Mouse (Mus musculus): Measurements from ENCODE around the gene Cyren. TPM values are rescaled to one million over a fixed set of nuclear protein-coding genes. Genes with fewer than 3 reads are reported as not detected.
A peak's percentile ranks its signal among the peaks of the same experiment; 100 is the strongest.

The Cyren gene
- polyA plus RNA-seq, 1 experiment from 2014 or later = 16.4 TPM

DNA sequence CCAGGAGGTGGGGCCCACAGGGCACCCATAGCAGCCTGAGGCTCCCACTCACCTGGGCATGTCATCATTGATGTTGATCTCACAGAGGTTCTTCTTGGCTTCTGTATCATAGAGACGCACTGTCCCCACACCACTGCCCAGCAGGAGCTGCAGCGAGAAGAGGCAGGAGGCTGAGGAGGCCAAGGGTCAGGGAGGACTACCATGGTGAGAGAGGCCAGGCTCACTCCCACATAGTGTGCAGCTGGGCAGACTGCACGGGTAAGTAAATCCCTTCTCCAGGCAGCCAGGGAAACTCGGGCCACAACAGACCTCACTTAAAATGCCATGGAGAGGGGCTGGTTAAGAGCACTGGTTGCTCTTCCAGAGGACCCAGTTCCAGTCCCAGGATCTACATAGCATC, 11.3 kb upstream of the Cyren start:
- 0 out of 2 replicates have a peak overlapping the region, but pooled peaks have one; percentile 5 for H3K27ac ChIP-seq
- H3K9me3 ChIP-seq = no peaks in the 10 kb centered on the region
- H3K4me1 ChIP-seq = peaks cover 18% of the 10 kb centered on the region
- no peaks in the 10 kb centered on the region for H3K27me3 ChIP-seq
- peaks cover 63% of the 10 kb centered on the region for H3K36me3 ChIP-seq (replicated peaks)
- no peak overlapping the region for H3K9ac ChIP-seq
- no peak overlapping the region for H3K4me3 ChIP-seq (replicated peaks)
- H3K4me2 ChIP-seq = no peak overlapping the region
- ATAC-seq (ENCODE audit: low FRiP score) = no peak
- 63% methylated on average over 4 of the region's 4 CpGs for WGBS

DNA sequence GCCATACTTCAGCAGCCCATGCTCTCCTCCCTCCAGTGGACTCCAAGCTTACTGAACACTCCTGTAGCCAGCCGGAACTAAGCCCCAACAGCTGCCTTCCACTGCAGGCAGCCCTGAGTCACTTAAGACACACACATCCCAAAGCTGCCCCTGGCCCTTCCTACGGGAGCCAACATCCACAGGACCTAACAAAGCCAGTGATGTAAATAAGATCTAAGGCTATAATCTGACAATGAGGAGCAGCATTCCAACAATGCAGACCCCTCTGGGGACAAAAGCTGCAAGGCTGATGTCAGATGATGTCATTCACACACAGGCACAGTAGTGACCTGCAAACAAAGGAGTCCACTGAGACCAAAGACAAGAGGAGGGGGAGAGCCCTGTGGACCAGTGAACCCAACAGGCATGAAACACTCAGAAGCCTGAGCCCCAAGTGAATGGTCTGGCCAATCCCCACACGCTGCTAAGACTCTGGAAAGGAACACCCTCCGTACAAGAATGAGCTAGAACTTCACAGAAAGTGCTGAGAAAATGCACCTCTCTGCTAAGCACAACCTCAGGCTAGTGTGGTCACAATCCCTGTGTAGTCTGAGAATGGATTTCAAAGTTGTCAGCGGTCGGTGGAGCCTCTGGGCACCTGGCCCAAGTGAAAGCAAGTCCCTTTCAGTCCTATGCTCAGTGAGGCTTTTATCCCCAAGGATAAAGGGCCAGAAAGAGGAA, 9.4 kb upstream of the Cyren start:
- Histone ChIP-seq H3K9me3 (no peaks in the 10 kb centered on the region), H3K36me3 (replicated peaks) (peaks cover 64% of the 10 kb centered on the region), H3K4me3 (replicated peaks) (no peak overlapping the region), H3K27ac (peak overlapping the region; percentile 70), H3K4me1 (peaks cover 18% of the 10 kb centered on the region), H3K27me3 (no peaks in the 10 kb centered on the region), H3K9ac (no peak overlapping the region), H3K4me2 (no peak overlapping the region)
- WGBS = 20% methylated on average over 6 of the region's 6 CpGs
- peak; percentile 78 for ATAC-seq (ENCODE audit: low FRiP score)

DNA sequence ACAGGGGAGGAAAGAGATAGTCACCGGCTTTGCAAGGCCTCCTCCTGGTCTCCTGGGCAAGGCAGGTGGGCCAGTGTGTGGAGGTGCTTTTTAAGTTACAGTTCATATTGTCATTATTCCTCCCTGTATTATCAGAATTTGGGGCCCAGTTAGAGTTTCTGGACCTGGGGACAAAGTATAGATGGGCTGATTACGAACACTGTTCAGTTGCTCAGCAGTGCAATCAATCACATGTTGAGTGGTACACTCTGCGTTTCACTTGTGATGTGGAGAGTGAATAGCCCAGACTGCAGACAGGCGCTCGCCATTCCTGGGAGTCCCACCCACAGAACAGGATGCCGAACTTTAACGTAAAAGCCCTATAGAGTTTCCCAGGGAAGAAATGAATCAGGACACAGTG, 6.9 kb upstream of the Cyren start:
- H3K4me1 ChIP-seq = peaks cover 18% of the 10 kb centered on the region
- no peak overlapping the region for H3K9ac ChIP-seq
- no peak overlapping the region for H3K4me2 ChIP-seq
- H3K27ac ChIP-seq = no peak overlapping the region
- 91% methylated on average over 7 of the region's 7 CpGs for WGBS
- no peaks in the 10 kb centered on the region for H3K9me3 ChIP-seq
- no peak overlapping the region for H3K4me3 ChIP-seq (replicated peaks)
- H3K36me3 ChIP-seq (replicated peaks) = peaks cover 58% of the 10 kb centered on the region
- ATAC-seq (ENCODE audit: low FRiP score) = no peak
- H3K27me3 ChIP-seq = no peaks in the 10 kb centered on the region

DNA sequence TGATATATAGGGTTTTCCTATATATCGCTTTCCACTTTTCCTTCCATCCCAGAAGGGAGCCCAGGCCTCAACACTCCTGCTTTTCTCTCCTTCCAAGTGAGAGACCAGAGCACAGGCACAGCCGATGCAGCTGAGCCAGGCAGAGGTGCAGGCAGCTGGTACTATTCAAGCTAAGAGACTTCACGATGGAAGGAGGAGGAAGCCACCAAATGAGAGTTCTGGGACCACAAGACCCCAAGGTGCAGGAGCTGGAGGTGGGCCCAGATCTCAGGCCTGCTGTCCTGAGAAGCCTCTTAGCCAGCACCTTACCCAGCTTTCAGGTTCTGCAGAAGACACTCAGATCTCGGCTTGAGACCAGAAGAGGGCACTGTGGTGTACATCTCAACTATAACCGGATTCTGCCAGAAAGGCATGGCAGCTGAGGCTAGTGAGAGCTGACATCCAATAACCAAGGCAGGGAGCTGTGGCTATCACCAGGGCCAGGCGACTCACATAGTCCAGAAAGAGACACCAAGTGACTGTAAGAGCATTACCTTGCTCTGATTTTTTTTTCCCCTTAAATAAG, 2.1 kb upstream of the Cyren start:
- peaks cover 20% of the 10 kb centered on the region for H3K4me1 ChIP-seq
- H3K4me2 ChIP-seq = no peak overlapping the region
- H3K9me3 ChIP-seq = no peaks in the 10 kb centered on the region
- H3K4me3 ChIP-seq (replicated peaks) = no peak overlapping the region
- no peak for ATAC-seq (ENCODE audit: low FRiP score)
- no peak overlapping the region for H3K27ac ChIP-seq
- 54% methylated on average over 6 of the region's 6 CpGs for WGBS
- H3K36me3 ChIP-seq (replicated peaks) = peaks cover 38% of the 10 kb centered on the region
- H3K9ac ChIP-seq = no peak overlapping the region
- no peaks in the 10 kb centered on the region for H3K27me3 ChIP-seq

DNA sequence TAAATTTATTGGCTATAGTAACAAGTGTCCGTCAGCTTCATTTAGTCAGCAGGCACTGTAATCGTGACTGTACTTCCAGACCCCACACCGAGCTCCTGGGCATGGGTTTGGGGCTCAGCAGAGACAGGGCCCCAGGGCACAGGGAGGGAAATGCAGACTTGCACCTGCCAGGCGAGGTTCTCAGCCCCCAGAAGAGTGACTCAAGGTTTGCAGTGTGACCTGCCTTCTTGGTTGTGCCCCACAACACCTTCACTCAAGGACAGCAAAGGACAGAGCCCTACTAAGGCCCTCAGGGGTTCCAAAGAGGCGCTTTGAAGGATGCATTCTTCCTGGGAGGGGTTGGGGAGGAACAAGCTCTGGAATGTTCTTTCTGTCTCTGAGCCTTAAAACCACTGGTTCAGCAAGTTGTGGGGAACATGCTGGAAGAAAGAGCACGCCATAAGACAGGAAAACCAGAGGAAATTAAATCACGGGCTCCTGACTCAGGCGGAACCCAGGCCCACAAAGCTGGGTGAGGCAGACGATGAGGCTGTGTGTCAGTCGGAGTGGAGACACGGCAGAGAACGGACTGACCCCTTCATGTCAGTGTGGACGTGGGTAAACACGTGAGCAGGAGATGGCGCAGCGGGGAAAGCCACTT, 1.4 kb upstream of the Cyren start:
- peaks cover 30% of the 10 kb centered on the region for H3K36me3 ChIP-seq (replicated peaks)
- H3K27me3 ChIP-seq = no peaks in the 10 kb centered on the region
- H3K9me3 ChIP-seq = no peaks in the 10 kb centered on the region
- WGBS = 85% methylated on average over 16 of the region's 16 CpGs
- H3K4me2 ChIP-seq = no peak overlapping the region
- H3K4me1 ChIP-seq = peaks cover 20% of the 10 kb centered on the region
- no peak overlapping the region for H3K4me3 ChIP-seq (replicated peaks)
- no peak overlapping the region for H3K9ac ChIP-seq
- no peak for ATAC-seq (ENCODE audit: low FRiP score)
- no peak overlapping the region for H3K27ac ChIP-seq

DNA sequence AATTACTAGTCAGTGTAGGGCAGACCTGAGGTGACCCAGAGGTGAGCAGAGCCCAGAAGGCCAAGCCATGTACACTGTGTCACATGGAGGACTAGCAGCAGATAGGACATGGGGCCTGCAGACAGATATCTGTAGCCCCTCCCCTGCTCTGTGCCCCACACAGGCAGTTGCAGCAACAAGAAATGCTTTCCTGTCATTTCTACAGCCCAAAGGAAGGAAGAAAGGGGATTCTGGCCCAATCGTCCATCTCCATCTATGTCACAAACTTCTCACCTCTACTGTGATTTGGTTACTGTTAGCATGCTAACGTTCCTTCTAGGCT, 1.1 kb downstream of the Cyren start:
- H3K27ac ChIP-seq = no peak overlapping the region
- H3K36me3 ChIP-seq (replicated peaks) = peaks cover 12% of the 10 kb centered on the region
- no peaks in the 10 kb centered on the region for H3K27me3 ChIP-seq
- no peak for ATAC-seq (ENCODE audit: low FRiP score)
- peaks cover 20% of the 10 kb centered on the region for H3K4me1 ChIP-seq
- peak overlapping the region; percentile 70 for H3K4me3 ChIP-seq (replicated peaks)
- H3K9ac ChIP-seq = peak overlapping the region; percentile 84
- H3K4me2 ChIP-seq = peak overlapping the region; percentile 67
- WGBS = 58% methylated on average over 2 of the region's 2 CpGs
- no peaks in the 10 kb centered on the region for H3K9me3 ChIP-seq

DNA sequence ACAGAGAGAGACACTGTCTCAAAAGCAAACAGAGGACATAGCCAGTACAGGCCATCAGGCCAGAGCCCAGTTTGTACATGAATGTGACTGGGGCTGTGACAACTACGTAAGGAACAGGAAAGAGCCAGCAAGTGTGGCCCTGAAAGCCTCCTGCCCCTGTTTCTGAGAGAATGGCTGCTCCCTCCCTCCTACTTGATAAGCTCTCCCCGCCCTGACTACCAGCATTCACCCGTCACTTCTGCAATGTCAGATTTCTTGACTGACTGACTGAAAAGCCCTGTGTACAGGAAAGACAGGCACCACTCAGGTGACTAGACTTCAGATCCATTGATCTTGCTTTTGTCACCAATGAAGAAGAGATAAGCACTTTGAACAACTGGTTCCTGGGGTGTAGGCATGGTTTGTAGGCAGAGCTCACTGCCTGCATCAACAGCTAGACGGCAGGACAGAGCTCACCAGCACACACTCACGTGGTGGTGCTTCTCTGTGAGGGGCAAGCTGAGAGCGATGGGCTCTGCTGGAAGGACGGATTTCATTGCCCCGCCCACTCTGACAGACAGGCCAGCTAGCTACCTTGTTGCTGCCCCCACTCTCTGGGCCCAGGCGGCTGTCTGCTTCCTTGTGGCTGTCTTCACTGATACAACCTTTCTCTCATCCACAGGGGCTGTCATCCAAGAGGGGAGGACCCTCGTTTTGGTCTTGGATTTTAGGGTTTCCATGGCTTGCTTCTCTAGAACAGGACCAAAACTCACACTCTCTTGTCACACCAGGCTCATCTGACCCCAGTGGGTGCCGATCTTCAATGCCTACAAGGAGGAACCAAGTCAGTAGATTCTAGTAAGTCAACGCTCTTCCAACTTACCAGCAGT, 1.7 kb downstream of the Cyren start:
- 64% methylated on average over 12 of the region's 12 CpGs for WGBS
- Histone ChIP-seq H3K27ac (peak overlapping the region; percentile 25; the same call in 1 of the 2 replicates), H3K36me3 (replicated peaks) (peaks cover 9% of the 10 kb centered on the region), H3K4me3 (replicated peaks) (peak overlapping the region; percentile 70; the same call in 1 of the 2 replicates), H3K9me3 (no peaks in the 10 kb centered on the region), H3K4me1 (peaks cover 20% of the 10 kb centered on the region), H3K9ac (peak overlapping the region; percentile 84; the same call in 1 of the 2 replicates), H3K27me3 (no peaks in the 10 kb centered on the region), H3K4me2 (peak overlapping the region; percentile 67)
- no peak for ATAC-seq (ENCODE audit: low FRiP score)

DNA sequence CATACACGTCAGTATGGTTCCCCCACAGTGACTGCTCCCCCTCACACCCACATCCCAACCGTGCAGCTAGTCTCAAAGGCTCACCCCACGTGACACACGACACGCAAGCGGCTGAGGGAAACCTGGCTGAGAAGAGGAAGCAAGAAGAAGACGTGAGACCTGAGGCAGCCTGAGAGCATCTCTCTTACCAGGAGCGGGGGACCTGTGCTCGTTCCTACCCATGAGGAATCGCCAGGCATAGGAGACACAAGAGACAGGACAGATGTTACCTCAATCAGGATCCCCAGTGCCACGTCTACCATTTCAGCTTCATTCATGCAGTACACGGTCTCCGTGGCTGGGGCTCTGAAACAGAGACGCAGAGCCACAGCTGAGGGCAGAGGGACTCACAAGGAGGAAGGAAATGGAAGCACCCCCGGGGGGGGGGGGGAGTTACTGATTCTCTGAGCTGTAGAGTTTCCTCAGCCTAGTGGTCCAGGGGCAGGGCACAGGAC, 2.5 kb downstream of the Cyren start:
- peaks cover 2% of the 10 kb centered on the region for H3K36me3 ChIP-seq (replicated peaks)
- 94% methylated on average over 15 of the region's 15 CpGs for WGBS
- no peak for ATAC-seq (ENCODE audit: low FRiP score)
- no peak overlapping the region for H3K4me3 ChIP-seq (replicated peaks)
- H3K9ac ChIP-seq = no peak overlapping the region
- H3K4me2 ChIP-seq = no peak overlapping the region
- H3K4me1 ChIP-seq = peaks cover 20% of the 10 kb centered on the region
- H3K9me3 ChIP-seq = no peaks in the 10 kb centered on the region
- H3K27me3 ChIP-seq = no peaks in the 10 kb centered on the region
- peak overlapping the region; percentile 25; the same call in 1 of the 2 replicates for H3K27ac ChIP-seq

DNA sequence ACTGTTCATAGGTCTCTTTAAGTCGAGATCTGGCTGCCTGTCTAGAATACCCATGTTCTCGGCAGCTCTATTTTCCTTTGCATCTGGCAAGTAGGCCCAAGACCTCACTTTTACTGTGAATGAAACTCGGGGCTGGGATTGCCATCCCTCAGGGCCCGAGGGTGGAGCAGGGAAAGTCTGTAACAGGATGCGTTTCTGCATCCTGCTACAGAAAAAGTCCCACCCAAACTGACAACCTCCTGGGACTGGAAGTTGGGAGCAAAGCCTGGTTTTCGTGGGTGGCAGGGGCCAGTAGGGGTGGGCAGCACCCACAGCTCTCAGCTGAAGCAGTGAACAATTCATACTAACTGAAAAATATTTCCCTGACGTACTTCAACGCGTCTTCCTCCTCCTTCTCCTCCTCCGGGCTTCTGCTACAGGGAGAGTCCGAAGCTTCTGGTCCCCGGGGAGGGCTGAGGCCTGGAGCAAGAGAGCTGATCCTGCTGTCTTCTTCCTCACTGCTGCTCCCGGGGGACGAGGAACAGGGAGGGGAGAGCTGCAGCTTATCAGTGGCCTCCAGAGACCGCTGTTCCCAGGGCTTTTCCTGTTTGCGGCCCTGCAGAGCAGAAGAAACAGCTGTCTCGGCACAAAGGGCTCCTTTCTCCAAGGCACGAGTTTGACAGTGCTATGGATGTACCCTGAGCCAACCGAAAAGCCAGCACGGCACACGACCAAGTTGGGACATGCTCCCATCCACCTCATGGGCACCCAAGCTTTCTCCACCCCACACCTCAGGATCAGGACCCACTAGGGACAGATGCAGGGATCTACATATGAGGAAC, 3.5 kb downstream of the Cyren start:
- Histone ChIP-seq H3K36me3 (replicated peaks) (no peaks in the 10 kb centered on the region; the same call in 1 of the 2 replicates), H3K27ac (no peak overlapping the region), H3K27me3 (no peaks in the 10 kb centered on the region), H3K9me3 (no peaks in the 10 kb centered on the region), H3K9ac (0 out of 2 replicates have a peak overlapping the region, but pooled peaks have one; percentile 8), H3K4me3 (replicated peaks) (no peak overlapping the region), H3K4me2 (no peak overlapping the region), H3K4me1 (peaks cover 20% of the 10 kb centered on the region)
- no peak for ATAC-seq (ENCODE audit: low FRiP score)
- WGBS = 80% methylated on average over 21 of the region's 21 CpGs

DNA sequence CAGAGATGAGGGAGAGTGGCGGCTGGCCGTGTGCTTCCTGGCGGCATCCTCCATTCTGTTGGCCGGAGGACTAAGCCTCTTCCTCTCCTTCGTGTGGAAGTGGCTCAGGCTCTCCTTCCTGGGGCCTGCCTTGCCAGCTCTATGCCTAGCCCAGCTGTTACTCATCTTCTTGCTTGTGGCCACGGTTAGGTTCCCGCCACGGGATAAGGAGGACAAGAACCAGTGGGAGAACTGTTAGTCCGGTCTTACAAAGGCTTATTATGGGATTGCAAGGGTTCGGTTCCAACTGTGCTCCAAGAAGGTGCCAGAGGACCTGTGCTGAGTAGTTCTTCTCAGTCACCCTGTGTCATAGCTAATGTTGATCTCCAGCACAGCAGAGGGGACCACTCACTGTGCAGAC, 5.0 kb downstream of the Cyren start:
- Histone ChIP-seq H3K4me1 (peaks cover 12% of the 10 kb centered on the region), H3K4me2 (no peak overlapping the region), H3K27me3 (no peaks in the 10 kb centered on the region), H3K36me3 (replicated peaks) (no peaks in the 10 kb centered on the region; the same call in 1 of the 2 replicates), H3K9me3 (no peaks in the 10 kb centered on the region), H3K4me3 (replicated peaks) (no peak overlapping the region), H3K9ac (no peak overlapping the region), H3K27ac (no peak overlapping the region)
- ATAC-seq (ENCODE audit: low FRiP score) = no peak
- 87% methylated on average over 10 of the region's 10 CpGs for WGBS

DNA sequence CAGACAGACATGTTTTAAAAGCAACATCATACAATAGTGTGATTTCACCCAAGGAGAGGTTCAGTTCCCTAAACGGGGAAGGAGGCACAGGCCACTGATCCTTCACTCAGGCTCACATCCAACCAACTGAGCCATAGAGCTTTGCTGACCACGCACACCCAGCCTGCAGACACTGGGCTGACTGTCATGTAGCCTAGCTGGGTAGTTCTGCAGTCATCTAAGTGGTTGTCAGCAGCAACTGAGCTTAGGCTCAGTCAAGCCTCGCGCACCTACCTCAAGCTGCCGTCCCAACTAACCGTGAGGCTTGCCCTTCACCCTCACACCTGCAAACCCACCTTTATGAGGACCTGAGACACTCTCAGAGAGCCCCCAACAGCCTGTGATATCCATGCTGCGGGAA, 5.9 kb downstream of the Cyren start:
- peaks cover 7% of the 10 kb centered on the region for H3K4me1 ChIP-seq
- WGBS = 94% methylated on average over 7 of the region's 7 CpGs
- no peak overlapping the region for H3K27ac ChIP-seq
- ATAC-seq (ENCODE audit: low FRiP score) = no peak
- H3K36me3 ChIP-seq (replicated peaks) = no peaks in the 10 kb centered on the region; the same call in 1 of the 2 replicates
- H3K27me3 ChIP-seq = no peaks in the 10 kb centered on the region
- H3K9me3 ChIP-seq = no peaks in the 10 kb centered on the region
- no peak overlapping the region for H3K4me2 ChIP-seq
- no peak overlapping the region for H3K4me3 ChIP-seq (replicated peaks)
- H3K9ac ChIP-seq = no peak overlapping the region
